Mouse (Mus musculus) left cerebral cortex, postnatal 4 days (tissue): ENCODE results near the gene Idh3a. TPM values are rescaled to one million over a fixed set of nuclear protein-coding genes. Genes with fewer than 3 reads are reported as not detected.

Experiments used
- DNase-seq: peaks from one replicate; pipeline ENCODE4 v3.0.0-alpha.2; 2022
- intact Hi-C: fragments of 180-260 bp; cut with DNase I; formaldehyde crosslinking; loops from one replicate; pipeline ENCODE4 v1.15.1; 2025
- total RNA-seq, 2 experiments: library from RNA; stranded (reverse); gene quantifications; 2 replicates each; pipeline ENCODE4 v1.2.3; 2021

The Idh3a gene
- total RNA-seq, 2 experiments from 2014 or later, result 134 to 138 TPM

GRCm38 (mm10) chr9:54645530-54645929 lies 59.4 kb downstream of the Idh3a start:
- intact Hi-C loops, result no loop called here
- DNase-seq, result no peak

GRCm38 (mm10) chr9:54646252-54646651 lies 60.1 kb downstream of the Idh3a start:
- intact Hi-C loops, result no loop called here
- no peak for DNase-seq

GRCm38 (mm10) chr9:54647456-54647855 lies 61.3 kb downstream of the Idh3a start:
- DNase-seq, result no peak
- intact Hi-C loops, result no loop called here

GRCm38 (mm10) chr9:54649360-54649759 lies 63.2 kb downstream of the Idh3a start:
- intact Hi-C loops, result no loop called here
- no peak for DNase-seq

- DNase-seq, result no peak
- intact Hi-C loops, result no loop called here
These were observed 66.6 kb downstream of the Idh3a start for GRCm38 (mm10) chr9:54652778-54653177.

Other genes with a start within 250 kb of the Idh3a start
- gene Dmxl2, start 84.7 kb upstream of the Idh3a start, total RNA-seq, result 100 to 1,000 TPM; 168 to 174 TPM
- gene Sh2d7, start 47.4 kb upstream of the Idh3a start, total RNA-seq, result not detected
- 10 to 100 TPM; 53.1 to 56.9 TPM for gene Cib2, start 26.1 kb upstream of the Idh3a start, total RNA-seq
- 10 to 100 TPM; 37.5 to 43.1 TPM for gene Acsbg1, start 75.5 kb downstream of the Idh3a start, total RNA-seq
- 10 to 100 TPM; 11.8 to 13.0 TPM for gene Dnaja4, start 112.5 kb downstream of the Idh3a start, total RNA-seq
- gene Wdr61, start 148.2 kb downstream of the Idh3a start, total RNA-seq, result 10 to 100 TPM; 50.9 to 56.9 TPM
- gene Crabp1, start 178.4 kb downstream of the Idh3a start, total RNA-seq, result 10 to 100 TPM; 14.1 to 20.7 TPM